Mouse (Mus musculus) neural tube, embryonic 14.5 days (tissue): Measurements from ENCODE around the gene 2310033P09Rik. TPM values are rescaled to one million over a fixed set of nuclear protein-coding genes. Genes with fewer than 3 reads are reported as not detected.
A peak's percentile ranks its signal among the peaks of the same experiment; 100 is the strongest.

Source experiments
- ATAC-seq: fragments of 200-750 bp; cut with Nextera tagmentation; 2 replicates; pipeline ENCODE4 v1.8.0; 2017; ENCODE audit warnings: low read depth, mild to moderate bottlenecking, moderate TSS enrichment, moderate library complexity
- H3K27ac ChIP-seq: fragments of 300-500 bp; sonication (generic); 2 replicates; pipeline ENCODE4 v1.5.1; 2014; ENCODE audit warnings: low read depth, mild to moderate bottlenecking, control low read depth, low read length, moderate library complexity, mixed read lengths
- H3K27me3 ChIP-seq: fragments of 300-500 bp; sonication (generic); 2 replicates; pipeline ENCODE4 v1.6.1; 2014; ENCODE audit warnings: low read length; ENCODE audit not compliant: control insufficient read depth, insufficient read depth
- H3K36me3 ChIP-seq: fragments of 300-500 bp; sonication (generic); 2 replicates; pipeline ENCODE4 v1.6.1; 2014; ENCODE audit warnings: low read length, mixed read lengths; ENCODE audit not compliant: control insufficient read depth, insufficient read depth
- H3K4me1 ChIP-seq: fragments of 300-500 bp; sonication (generic); 2 replicates; pipeline ENCODE4 v1.6.1; 2014; ENCODE audit warnings: low read length; ENCODE audit not compliant: control insufficient read depth, insufficient read depth
- H3K4me2 ChIP-seq: fragments of 300-500 bp; sonication (generic); 2 replicates; pipeline ENCODE4 v1.6.1; 2014; ENCODE audit warnings: mild to moderate bottlenecking, low read depth, low read length, control low read depth
- H3K4me3 ChIP-seq: fragments of 300-500 bp; sonication (generic); 2 replicates; pipeline ENCODE4 v1.5.1; 2014; ENCODE audit warnings: low read depth, low read length, control low read depth, mixed read lengths
- H3K9ac ChIP-seq: fragments of 300-500 bp; sonication (generic); replicated peaks from 2 replicates; pipeline ENCODE4 v1.6.1; 2014; ENCODE audit warnings: low read depth, mild to moderate bottlenecking, control low read depth, low read length, mixed read lengths
- H3K9me3 ChIP-seq: fragments of 300-500 bp; sonication (generic); 2 replicates; pipeline ENCODE4 v1.6.1; 2016; ENCODE audit warnings: low read length; ENCODE audit not compliant: control insufficient read depth
- WGBS: fragments of 180-500 bp; shearing (Covaris S2); extraction: QIAGEN DNeasy Blood & Tissue Kit; methylation state at CpG from one replicate; pipeline ENCODE4 v1.1.7; 2014; 5-methylcytosine and 5-hydroxymethylcytosine counted together
- polyA plus RNA-seq: library from polyadenylated mRNA; unstranded; fragments of >200 nt; fragmentation: Nextera tagmentation; extraction: Ambion mirVana; gene quantifications from 2 replicates; pipeline ENCODE4 v1.2.1, GENCODE M21; 2014

Gene 2310033P09Rik
- polyA plus RNA-seq, 1 experiment from 2014 or later = 25.4 TPM

GRCm38 (mm10) chr11:59238525-59239427 is 30.7 kb downstream of the 2310033P09Rik start:
- Histone ChIP-seq H3K4me2 (no peak overlapping the region), H3K27me3 (no peaks in the 10 kb centered on the region), H3K4me1 (0 out of 2 replicates have a peak, but pooled peaks cover 4% of the 10 kb centered on the region), H3K4me3 (no peak overlapping the region), H3K9ac (no peak overlapping the region), H3K9me3 (no peaks in the 10 kb centered on the region), H3K36me3 (no peaks in the 10 kb centered on the region), H3K27ac (no peak overlapping the region)
- WGBS = 4% methylated on average over 15 of the region's 15 CpGs
- ATAC-seq = peak; percentile 60; the same call in 1 of the 2 replicates

DNA sequence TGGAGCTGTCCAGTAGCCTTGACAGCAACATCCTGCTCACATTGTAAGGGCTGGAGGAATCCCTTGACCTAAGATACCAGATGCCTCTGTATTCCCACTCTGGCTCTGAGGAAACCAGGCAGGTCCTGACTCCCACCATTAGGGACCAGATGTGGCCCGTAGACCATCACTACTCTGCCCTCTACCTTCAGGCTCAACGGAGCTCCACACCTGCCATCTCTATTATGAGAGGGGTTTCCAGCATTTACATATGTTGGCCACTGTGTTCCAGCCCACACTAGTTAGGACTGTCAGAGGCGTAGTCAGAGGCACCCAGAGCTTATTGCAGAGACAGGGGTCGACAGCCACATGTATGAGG is 31.3 kb downstream of the 2310033P09Rik start:
- WGBS = 53% methylated on average over 4 of the region's 4 CpGs
- H3K27me3 ChIP-seq = no peaks in the 10 kb centered on the region
- no peak overlapping the region for H3K9ac ChIP-seq
- H3K4me3 ChIP-seq = no peak overlapping the region
- H3K4me1 ChIP-seq = 0 out of 2 replicates have a peak, but pooled peaks cover 4% of the 10 kb centered on the region
- 0 out of 2 replicates have a peak, but pooled peaks have one; percentile 31 for ATAC-seq
- H3K27ac ChIP-seq = no peak overlapping the region
- no peaks in the 10 kb centered on the region for H3K36me3 ChIP-seq
- H3K4me2 ChIP-seq = no peak overlapping the region
- H3K9me3 ChIP-seq = no peaks in the 10 kb centered on the region

DNA sequence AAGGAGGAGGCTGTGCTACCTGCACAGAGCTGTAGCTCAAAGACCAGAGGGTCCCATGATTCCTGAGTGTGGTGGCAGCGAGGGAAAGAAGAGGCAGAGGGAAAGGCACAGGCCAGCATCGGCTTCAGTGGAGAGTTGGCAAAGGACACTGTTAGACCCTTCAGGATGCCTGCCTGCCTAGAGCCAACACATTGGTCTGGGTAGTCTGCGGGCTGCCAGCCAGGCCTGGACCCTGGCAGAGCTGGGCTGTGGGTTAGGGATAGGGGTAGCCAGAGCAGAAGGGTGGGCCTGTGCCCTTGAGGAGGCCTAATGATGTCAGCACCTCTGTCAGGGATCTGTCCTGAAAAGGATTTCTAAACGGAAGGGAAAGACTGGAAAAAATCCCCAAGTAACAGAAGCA is 31.7 kb downstream of the 2310033P09Rik start:
- 83% methylated on average over 4 of the region's 4 CpGs for WGBS

GRCm38 (mm10) chr11:59241841-59242240 is 33.7 kb downstream of the 2310033P09Rik start:
- Histone ChIP-seq H3K4me3 (no peak overlapping the region), H3K4me1 (0 out of 2 replicates have a peak, but pooled peaks cover 4% of the 10 kb centered on the region), H3K4me2 (no peak overlapping the region), H3K9me3 (no peaks in the 10 kb centered on the region), H3K27me3 (no peaks in the 10 kb centered on the region), H3K36me3 (no peaks in the 10 kb centered on the region), H3K27ac (no peak overlapping the region), H3K9ac (no peak overlapping the region)
- 43% methylated on average over 3 of the region's 3 CpGs for WGBS
- no peak for ATAC-seq

More for the DNA sequence above, 31.7 kb downstream of the 2310033P09Rik start:
- H3K4me1 ChIP-seq = 0 out of 2 replicates have a peak, but pooled peaks cover 4% of the 10 kb centered on the region
- no peaks in the 10 kb centered on the region for H3K36me3 ChIP-seq
- no peak overlapping the region for H3K4me3 ChIP-seq
- H3K9ac ChIP-seq = no peak overlapping the region
- no peaks in the 10 kb centered on the region for H3K9me3 ChIP-seq
- H3K27ac ChIP-seq = no peak overlapping the region
- ATAC-seq = no peak
- H3K27me3 ChIP-seq = no peaks in the 10 kb centered on the region
- no peak overlapping the region for H3K4me2 ChIP-seq

GRCm38 (mm10) chr11:59243856-59244255 is 35.7 kb downstream of the 2310033P09Rik start:
- Histone ChIP-seq H3K9ac (no peak overlapping the region), H3K9me3 (no peaks in the 10 kb centered on the region), H3K4me3 (no peak overlapping the region), H3K4me2 (no peak overlapping the region), H3K27me3 (no peaks in the 10 kb centered on the region), H3K27ac (no peak overlapping the region), H3K4me1 (0 out of 2 replicates have a peak, but pooled peaks cover under 1% of the 10 kb centered on the region), H3K36me3 (no peaks in the 10 kb centered on the region)
- 11% methylated on average over 6 of the region's 6 CpGs for WGBS
- no peak for ATAC-seq

DNA sequence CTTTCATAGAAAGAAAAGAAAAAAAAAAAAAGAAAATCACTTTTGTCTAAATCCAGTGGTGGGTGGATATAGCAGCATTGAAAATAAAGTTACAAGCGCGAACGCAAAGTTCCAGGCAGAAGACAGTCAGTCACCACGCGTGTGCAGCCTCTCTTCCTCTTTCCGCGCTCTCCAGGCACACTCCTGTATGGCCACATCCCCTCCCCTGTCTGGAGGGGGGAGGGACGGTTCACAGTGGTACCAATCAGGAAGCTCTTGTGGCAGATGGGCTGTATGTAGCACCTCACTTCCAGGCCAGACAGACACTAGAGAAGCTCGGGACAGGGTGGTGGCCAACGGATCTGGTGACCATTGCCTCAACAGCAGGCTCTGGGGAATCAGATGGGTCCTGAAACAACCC is 40.0 kb downstream of the 2310033P09Rik start:
- H3K36me3 ChIP-seq = no peaks in the 10 kb centered on the region
- H3K9me3 ChIP-seq = no peaks in the 10 kb centered on the region
- WGBS = 75% methylated on average over 10 of the region's 10 CpGs
- H3K9ac ChIP-seq = no peak overlapping the region
- H3K4me3 ChIP-seq = no peak overlapping the region
- no peak for ATAC-seq
- no peaks in the 10 kb centered on the region for H3K4me1 ChIP-seq
- H3K27ac ChIP-seq = no peak overlapping the region
- no peak overlapping the region for H3K4me2 ChIP-seq
- no peaks in the 10 kb centered on the region for H3K27me3 ChIP-seq

DNA sequence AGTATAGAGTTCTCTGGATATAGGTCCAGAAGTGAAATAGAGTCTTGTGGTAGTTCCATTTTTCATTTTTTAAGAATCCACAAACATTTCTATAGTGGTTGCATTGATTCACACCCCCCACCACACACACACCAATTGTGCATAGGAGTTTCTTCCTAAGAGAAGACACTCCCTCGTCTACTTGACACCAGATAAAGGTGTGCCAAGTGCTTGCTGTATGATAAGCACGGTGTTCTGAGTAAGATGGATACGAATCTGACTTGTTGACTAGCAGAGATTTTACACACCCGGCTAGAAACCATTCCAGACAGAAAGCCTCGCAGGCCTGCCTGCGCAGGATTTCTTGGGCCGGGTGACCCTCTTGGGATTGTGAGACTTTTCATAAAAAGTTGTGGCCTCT is 51.5 kb downstream of the 2310033P09Rik start:
- Histone ChIP-seq H3K4me3 (no peak overlapping the region), H3K27ac (no peak overlapping the region), H3K4me2 (no peak overlapping the region), H3K9me3 (no peaks in the 10 kb centered on the region), H3K36me3 (no peaks in the 10 kb centered on the region), H3K9ac (no peak overlapping the region), H3K27me3 (no peaks in the 10 kb centered on the region), H3K4me1 (peaks cover 8% of the 10 kb centered on the region)
- 85% methylated on average over 7 of the region's 7 CpGs for WGBS
- no peak for ATAC-seq

Other genes starting within 250 kb of the 2310033P09Rik start
- gene Trim11, start 230.2 kb upstream of the 2310033P09Rik start, polyA plus RNA-seq = 20.4 TPM in 2 replicates
- 0.45 and 0.74 TPM in 2 replicates for gene Obscn, start 71.9 kb upstream of the 2310033P09Rik start, polyA plus RNA-seq
- gene Iba57, start 44.6 kb upstream of the 2310033P09Rik start, polyA plus RNA-seq = 3.6 and 4.0 TPM in 2 replicates
- 0.12 TPM in 1 of 2 replicates, not detected in the other for gene Gjc2, start 25.1 kb upstream of the 2310033P09Rik start, polyA plus RNA-seq
- 224 and 266 TPM in 2 replicates for gene Guk1, start 16.1 kb upstream of the 2310033P09Rik start, polyA plus RNA-seq
- 97.4 and 108 TPM in 2 replicates for gene Mrpl55, start 5.8 kb upstream of the 2310033P09Rik start, polyA plus RNA-seq
- gene Arf1, start 19.9 kb downstream of the 2310033P09Rik start, polyA plus RNA-seq = 617 and 621 TPM in 2 replicates
- 0.12 and 0.31 TPM in 2 replicates for gene Wnt3a, start 82.4 kb downstream of the 2310033P09Rik start, polyA plus RNA-seq
- gene Wnt9a, start 98.6 kb downstream of the 2310033P09Rik start, polyA plus RNA-seq = 0.72 and 2.1 TPM in 2 replicates
- not detected in 2 replicates for gene Prss38, start 167.3 kb downstream of the 2310033P09Rik start, polyA plus RNA-seq
- gene Jmjd4, start 241.7 kb downstream of the 2310033P09Rik start, polyA plus RNA-seq = 20.9 and 21.4 TPM in 2 replicates
- gene Snap47, start 242.9 kb downstream of the 2310033P09Rik start, polyA plus RNA-seq = 622 and 695 TPM in 2 replicates